Mouse (Mus musculus) erythroblast, embryonic 14.5 days (primary cell): ENCODE measurements around the gene Gm5127. TPM values are rescaled to one million over a fixed set of nuclear protein-coding genes. Genes with fewer than 3 reads are reported as not detected.

ENCODE experiments used
- H3K27me3 ChIP-seq: 2 replicates; pipeline ENCODE4 v1.6.1; 2012; ENCODE audit warnings: inconsistent platforms; ENCODE audit not compliant: control insufficient read depth
- H3K36me3 ChIP-seq: 2 replicates; pipeline ENCODE4 v1.6.1; 2012; ENCODE audit warnings: mild to moderate bottlenecking, inconsistent platforms; ENCODE audit not compliant: control insufficient read depth
- H3K4me1 ChIP-seq: 2 replicates; pipeline ENCODE4 v1.6.1; 2012; ENCODE audit warnings: inconsistent platforms; ENCODE audit not compliant: control insufficient read depth
- H3K4me3 ChIP-seq: replicated peaks from 2 replicates; pipeline ENCODE3; 2012; ENCODE audit warnings: moderate library complexity, mild to moderate bottlenecking, inconsistent platforms
- H3K9me3 ChIP-seq: 2 replicates; pipeline ENCODE4 v1.6.1; 2012; ENCODE audit warnings: low read length, inconsistent platforms, mixed read lengths; ENCODE audit not compliant: control insufficient read depth
- GATA1 ChIP-seq: IDR thresholded peaks from 2 replicates; pipeline ENCODE4 v1.6.1; 2012; ENCODE audit warnings: low read length, inconsistent platforms, mixed read lengths
- TAL1 ChIP-seq: IDR thresholded peaks from 3 replicates; pipeline ENCODE4 v1.6.1; 2012; ENCODE audit warnings: low read length, inconsistent platforms, mixed read lengths
- polyA plus RNA-seq: library from polyadenylated mRNA; stranded (reverse); fragments of >175 nt; gene quantifications from 2 replicates; pipeline ENCODE4 v1.2.3, GENCODE M21; 2012

Gene Gm5127
- polyA plus RNA-seq, 1 experiment: not detected

GRCm38 (mm10) chrX:106622512-106622911 lies 39.5 kb downstream of the Gm5127 start:
- H3K36me3 ChIP-seq: no peaks in the 10 kb centered on the region
- no peak overlapping the region for H3K4me3 ChIP-seq
- no peaks in the 10 kb centered on the region for H3K9me3 ChIP-seq
- H3K27me3 ChIP-seq: no peaks in the 10 kb centered on the region
- TF ChIP-seq GATA1 (no peak), TAL1 (no peak)
- H3K4me1 ChIP-seq: no peaks in the 10 kb centered on the region

- Histone ChIP-seq H3K9me3 (no peaks in the 10 kb centered on the region), H3K36me3 (no peaks in the 10 kb centered on the region), H3K4me1 (no peaks in the 10 kb centered on the region), H3K4me3 (no peak overlapping the region), H3K27me3 (no peaks in the 10 kb centered on the region)
- TF ChIP-seq GATA1 (no peak), TAL1 (no peak)
Measured at GRCm38 (mm10) chrX:106623667-106624066, 40.7 kb downstream of the Gm5127 start.

- Histone ChIP-seq H3K27me3 (no peaks in the 10 kb centered on the region), H3K36me3 (no peaks in the 10 kb centered on the region), H3K4me1 (no peaks in the 10 kb centered on the region), H3K9me3 (no peaks in the 10 kb centered on the region), H3K4me3 (no peak overlapping the region)
- TF ChIP-seq GATA1 (no peak), TAL1 (no peak)
Measured at GRCm38 (mm10) chrX:106628514-106628913, 45.5 kb downstream of the Gm5127 start.

GRCm38 (mm10) chrX:106633543-106633942 lies 50.6 kb downstream of the Gm5127 start:
- no peaks in the 10 kb centered on the region for H3K27me3 ChIP-seq
- no peak overlapping the region for H3K4me3 ChIP-seq
- H3K4me1 ChIP-seq: no peaks in the 10 kb centered on the region
- H3K9me3 ChIP-seq: no peaks in the 10 kb centered on the region
- no peaks in the 10 kb centered on the region for H3K36me3 ChIP-seq
- TF ChIP-seq GATA1 (no peak), TAL1 (no peak)

GRCm38 (mm10) chrX:106634799-106635541 lies 52.0 kb downstream of the Gm5127 start:
- Histone ChIP-seq H3K36me3 (no peaks in the 10 kb centered on the region), H3K4me3 (no peak overlapping the region), H3K4me1 (no peaks in the 10 kb centered on the region), H3K27me3 (no peaks in the 10 kb centered on the region), H3K9me3 (no peaks in the 10 kb centered on the region)
- TF ChIP-seq TAL1: no peak
- no peak for TF ChIP-seq GATA1

- TF ChIP-seq TAL1: no peak
- no peak for TF ChIP-seq GATA1
- Histone ChIP-seq H3K27me3 (no peaks in the 10 kb centered on the region), H3K4me1 (no peaks in the 10 kb centered on the region), H3K36me3 (no peaks in the 10 kb centered on the region), H3K4me3 (no peak overlapping the region), H3K9me3 (no peaks in the 10 kb centered on the region)
Measured at GRCm38 (mm10) chrX:106662101-106662500, 79.1 kb downstream of the Gm5127 start.

- no peaks in the 10 kb centered on the region for H3K27me3 ChIP-seq
- TF ChIP-seq TAL1: no peak
- TF ChIP-seq GATA1: no peak
- no peaks in the 10 kb centered on the region for H3K9me3 ChIP-seq
- no peaks in the 10 kb centered on the region for H3K4me1 ChIP-seq
- no peak overlapping the region for H3K4me3 ChIP-seq
- no peaks in the 10 kb centered on the region for H3K36me3 ChIP-seq
Measured at GRCm38 (mm10) chrX:106704590-106704989, 121.6 kb downstream of the Gm5127 start.

GRCm38 (mm10) chrX:106717160-106717559 lies 134.2 kb downstream of the Gm5127 start:
- Histone ChIP-seq H3K4me3 (no peak overlapping the region), H3K9me3 (no peaks in the 10 kb centered on the region), H3K4me1 (no peaks in the 10 kb centered on the region), H3K27me3 (no peaks in the 10 kb centered on the region), H3K36me3 (no peaks in the 10 kb centered on the region)
- TF ChIP-seq TAL1: no peak
- no peak for TF ChIP-seq GATA1

- Histone ChIP-seq H3K4me3 (no peak overlapping the region), H3K36me3 (no peaks in the 10 kb centered on the region), H3K27me3 (no peaks in the 10 kb centered on the region), H3K9me3 (no peaks in the 10 kb centered on the region), H3K4me1 (no peaks in the 10 kb centered on the region)
- TF ChIP-seq GATA1 (no peak), TAL1 (no peak)
Measured at GRCm38 (mm10) chrX:106742241-106742640, 159.3 kb downstream of the Gm5127 start.

GRCm38 (mm10) chrX:106755272-106755671 lies 172.3 kb downstream of the Gm5127 start:
- TF ChIP-seq TAL1 (no peak), GATA1 (no peak)
- H3K36me3 ChIP-seq: no peaks in the 10 kb centered on the region
- no peaks in the 10 kb centered on the region for H3K9me3 ChIP-seq
- no peaks in the 10 kb centered on the region for H3K4me1 ChIP-seq
- H3K27me3 ChIP-seq: no peaks in the 10 kb centered on the region
- no peak overlapping the region for H3K4me3 ChIP-seq

Other genes with a start within 250 kb of the Gm5127 start
- gene Fndc3c1, start 97.8 kb upstream of the Gm5127 start, polyA plus RNA-seq: not detected in 2 replicates
- not detected in 2 replicates for gene Cysltr1, start 20.5 kb downstream of the Gm5127 start, polyA plus RNA-seq